Mouse (Mus musculus) heart, postnatal 14 days (tissue): ENCODE data around the gene Mrc1. TPM values are rescaled to one million over a fixed set of nuclear protein-coding genes. Genes with fewer than 3 reads are reported as not detected.

ENCODE experiments used
- DNase-seq, 2 experiments: peaks; one replicate each; pipeline ENCODE4 v3.0.0; 2021 to 2022
- intact Hi-C: fragments of 180-260 bp; cut with DNase I; formaldehyde crosslinking; loops from one replicate; pipeline ENCODE4 v1.15.1; 2025
- total RNA-seq, 2 experiments: library from RNA; stranded (reverse); gene quantifications; 2 replicates each; pipeline ENCODE4 v1.2.3; 2021

The Mrc1 gene
- total RNA-seq, 2 experiments from 2014 or later, result 20.7 to 23.3 TPM

- intact Hi-C loops, result no loop called here
- no peak for DNase-seq
These were observed 8.5 kb downstream of the Mrc1 start for GRCm38 (mm10) chr2:14237723-14238122.

GRCm38 (mm10) chr2:14239151-14239550, 10.0 kb downstream of the Mrc1 start:
- DNase-seq, result no peak
- intact Hi-C loops, result no loop called here

GRCm38 (mm10) chr2:14244157-14244556, 15.0 kb downstream of the Mrc1 start:
- no peak for DNase-seq
- intact Hi-C loops, result no loop called here

GRCm38 (mm10) chr2:14244668-14245067, 15.5 kb downstream of the Mrc1 start:
- no peak for DNase-seq
- intact Hi-C loops, result no loop called here

- intact Hi-C loops, result no loop called here
These were observed 20.8 kb downstream of the Mrc1 start for GRCm38 (mm10) chr2:14249839-14250564.

GRCm38 (mm10) chr2:14251938-14252337, 22.7 kb downstream of the Mrc1 start:
- DNase-seq, result no peak
- intact Hi-C loops, result no loop called here

More at GRCm38 (mm10) chr2:14249839-14250564, 20.8 kb downstream of the Mrc1 start:
- no peak for DNase-seq

- intact Hi-C loops, result no loop called here
- no peak for DNase-seq
These were observed 29.2 kb downstream of the Mrc1 start for GRCm38 (mm10) chr2:14258345-14258850.

- intact Hi-C loops, result no loop called here
- no peak for DNase-seq
These were observed 32.9 kb downstream of the Mrc1 start for GRCm38 (mm10) chr2:14262090-14262489.

- intact Hi-C loops, result no loop called here
- DNase-seq, result peak in 1 of 2 experiments; percentile 12
These were observed 40.0 kb downstream of the Mrc1 start for GRCm38 (mm10) chr2:14269160-14269559.

- intact Hi-C loops, result no loop called here
- no peak for DNase-seq
These were observed 42.9 kb downstream of the Mrc1 start for GRCm38 (mm10) chr2:14272088-14272487.

GRCm38 (mm10) chr2:14275796-14276195, 46.6 kb downstream of the Mrc1 start:
- no peak for DNase-seq
- intact Hi-C loops, result no loop called here

GRCm38 (mm10) chr2:14279256-14279655, 50.1 kb downstream of the Mrc1 start:
- DNase-seq, result no peak
- intact Hi-C loops, result no loop called here

GRCm38 (mm10) chr2:14279795-14280194, 50.6 kb downstream of the Mrc1 start:
- intact Hi-C loops, result no loop called here
- no peak for DNase-seq

GRCm38 (mm10) chr2:14295334-14295733, 66.1 kb downstream of the Mrc1 start:
- DNase-seq, result peak; percentile 91 to 95
- intact Hi-C loops, result loop anchor here (10.0 kb wide), 1 partner anchor 621 kb away; no protein-coding TSS in a partner anchor

GRCm38 (mm10) chr2:14312505-14313380, 83.6 kb downstream of the Mrc1 start:
- intact Hi-C loops, result no loop called here

GRCm38 (mm10) chr2:14315113-14315512, 85.9 kb downstream of the Mrc1 start:
- no peak for DNase-seq
- intact Hi-C loops, result no loop called here

More at GRCm38 (mm10) chr2:14312505-14313380, 83.6 kb downstream of the Mrc1 start:
- DNase-seq, result no peak

GRCm38 (mm10) chr2:14341652-14342308, 112.6 kb downstream of the Mrc1 start:
- intact Hi-C loops, result no loop called here
- peak; percentile 76 to 85 for DNase-seq

- intact Hi-C loops, result no loop called here
- peak; percentile 33 to 39 for DNase-seq
These were observed 113.2 kb downstream of the Mrc1 start for GRCm38 (mm10) chr2:14342309-14342839.
